Mouse (Mus musculus): ENCODE data around the gene Arhgap27.

DNA sequence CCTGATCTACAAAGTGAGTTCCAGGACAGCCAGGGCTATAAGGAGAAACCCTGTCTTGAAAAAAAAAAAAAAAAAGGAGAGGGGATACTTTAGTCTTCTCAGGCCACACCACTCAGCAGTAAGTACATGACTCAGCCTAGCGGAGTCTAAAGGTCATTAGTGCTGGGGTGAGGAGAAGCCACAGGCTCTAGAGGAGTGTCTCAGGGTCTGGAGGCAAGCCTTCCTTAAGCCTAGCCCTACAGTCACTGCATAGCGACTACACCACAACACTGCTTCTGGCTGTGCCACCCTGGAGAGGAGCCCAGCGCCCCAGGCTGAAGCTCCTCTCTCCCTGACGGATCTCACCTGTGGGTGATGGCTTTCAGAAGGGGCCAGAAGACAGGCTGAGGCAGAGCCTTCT is 33.2 kb upstream of the Arhgap27 start:
- TF ChIP-seq POLR2A (IDR thresholded peaks at IDR 0.05; ENCODE audit: insufficient read length, low read depth), result no peak
- TF ChIP-seq E2F4 (IDR thresholded peaks at IDR 0.05; ENCODE audit: insufficient read depth), result no peak
- TF ChIP-seq SRF (IDR thresholded peaks at IDR 0.05; ENCODE audit: control insufficient read depth, insufficient read length, low read depth), result no peak
- TF ChIP-seq USF1 (IDR thresholded peaks at IDR 0.05; ENCODE audit: low read depth), result no peak
- TF ChIP-seq CEBPB (IDR thresholded peaks at IDR 0.05; ENCODE audit: insufficient read depth, poor library complexity, severe bottlenecking), result no peak
- no peak for TF ChIP-seq POLR2AphosphoS2 (IDR thresholded peaks at IDR 0.05; ENCODE audit: insufficient read length, low read depth)

All from myocyte (in vitro differentiated cells).